Mouse (Mus musculus) left cerebral cortex, adult 2 months (tissue): Measurements from ENCODE around the gene Sct. TPM values are rescaled to one million over a fixed set of nuclear protein-coding genes. Genes with fewer than 3 reads are reported as not detected.
A peak's percentile ranks its signal among the peaks of the same experiment; 100 is the strongest.

Experiments
- DNase-seq, 2 experiments: peaks; one replicate each; pipeline ENCODE4 v3.0.0; 2021 to 2022; ENCODE audit warnings: low spot score in 2 of 2, mixed read lengths in 1 of 2; ENCODE audit errors: extremely low spot score in 1 of 2
- H3K27ac ChIP-seq: fragments of 200-600 bp; 2 replicates; pipeline ENCODE4 v1.8.1; 2022
- H3K4me3 ChIP-seq: fragments of 200-600 bp; 2 replicates; pipeline ENCODE4 v1.8.1; 2022
- CTCF ChIP-seq: fragments of 200-600 bp; IDR thresholded peaks from 2 replicates; pipeline ENCODE4 v1.8.1; 2022; ENCODE audit warnings: antibody characterized with exemption, mild to moderate bottlenecking, moderate library complexity
- intact Hi-C: fragments of 180-260 bp; cut with DNase I; formaldehyde crosslinking; loops from one replicate; pipeline ENCODE4 v1.15.1; 2025
- long read RNA-seq, 2 experiments: library from polyadenylated mRNA; stranded (forward); transcript quantifications; one replicate each; pipeline ENCODE4 v2.0.0; 2021; ENCODE audit warnings: borderline mapping rate in 2 of 2
- total RNA-seq, 2 experiments: library from RNA; stranded (reverse); gene quantifications; 2 replicates each; pipeline ENCODE4 v1.2.3; 2021

Gene Sct
- not detected for total RNA-seq
- long read RNA-seq, experiment 1 = 0 reads
- long read RNA-seq, experiment 2 = 0 reads

DNA sequence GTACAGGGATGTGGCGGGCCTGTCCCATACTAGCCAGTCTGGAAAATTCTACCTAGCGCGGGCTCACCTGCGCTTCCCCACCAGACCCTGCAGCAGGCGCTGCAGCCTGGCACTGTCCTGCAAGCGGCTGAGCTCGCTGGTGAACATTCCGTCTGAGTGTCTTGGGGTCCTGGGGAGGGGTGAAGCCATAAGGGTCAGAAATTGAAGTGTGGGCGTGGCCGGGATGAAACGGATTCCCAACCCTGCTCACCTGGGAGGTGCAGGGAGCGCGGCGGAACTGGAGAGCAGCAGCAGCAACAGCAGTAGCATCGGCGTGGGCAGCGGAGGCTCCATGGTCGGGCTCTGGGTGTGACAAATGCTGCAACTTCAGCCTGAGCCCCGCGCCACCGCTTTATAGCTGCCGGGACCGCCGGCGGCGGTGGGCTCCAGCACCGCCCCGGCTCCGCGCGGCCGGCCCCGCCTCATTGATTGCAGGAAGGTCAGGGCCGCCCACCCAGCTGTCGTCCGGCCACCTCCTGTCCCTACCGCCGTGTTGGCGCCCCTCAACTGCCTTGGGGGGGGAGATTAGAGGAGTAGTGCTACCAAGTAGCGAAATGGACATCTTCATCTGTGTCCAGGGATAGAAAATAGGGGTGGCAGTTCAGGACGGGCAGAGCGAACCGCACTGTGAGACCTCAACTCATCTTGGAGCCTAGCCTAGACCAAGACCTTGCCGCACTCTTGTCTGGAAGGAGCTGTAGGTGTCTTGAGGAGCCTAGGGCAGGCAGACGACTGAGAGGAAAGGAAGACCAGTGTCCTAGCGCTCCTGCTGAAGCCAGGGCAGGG lies at the start of gene Sct:
Gene Sct (minus strand): TSS at position 368 of the 825 bp plus-strand sequence.
- no peak within 1 kb of the TSS for H3K27ac ChIP-seq
- peak within 1 kb of the TSS; percentile 48 for H3K4me3 ChIP-seq
- no peak for DNase-seq
- peak; percentile 46 for TF ChIP-seq CTCF
- intact Hi-C loops = no loop called here

DNA sequence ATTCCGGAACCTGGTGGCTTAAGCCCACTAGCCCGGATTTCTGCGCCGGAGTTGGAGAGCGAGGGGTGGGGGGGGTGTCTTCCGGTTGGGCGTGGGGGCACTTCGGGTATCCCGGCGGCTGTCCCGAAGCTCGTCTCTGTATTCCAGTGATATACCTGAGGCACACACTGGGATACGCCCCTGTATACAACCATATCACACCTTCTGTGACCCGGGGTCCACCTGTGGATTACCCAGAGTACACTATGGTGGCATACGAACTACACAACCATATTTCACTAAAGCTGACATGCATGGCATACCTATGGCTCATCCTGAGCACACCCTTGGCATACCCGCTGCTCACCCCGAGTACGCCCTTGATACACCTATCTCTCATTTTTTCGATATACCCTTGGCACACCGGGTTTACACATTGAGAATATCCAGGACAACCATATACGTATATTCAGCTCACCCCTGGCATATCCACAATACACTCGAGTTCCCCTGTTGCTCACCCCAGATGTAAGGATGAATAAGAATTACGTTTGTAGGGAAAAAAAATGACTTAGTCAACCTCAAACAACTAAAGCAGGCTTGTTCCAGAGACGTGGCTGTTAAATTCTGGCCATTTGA lies 49.5 kb upstream of the Sct start:
- no peak for DNase-seq
- no peak for TF ChIP-seq CTCF
- Histone ChIP-seq H3K4me3 (peak overlapping the region; percentile 55), H3K27ac (peak overlapping the region; percentile 100)
- intact Hi-C loops = loop anchor here (5.0 kb wide), 1 partner anchor 64 kb away; the partner anchor contains the start of gene Taldo1

DNA sequence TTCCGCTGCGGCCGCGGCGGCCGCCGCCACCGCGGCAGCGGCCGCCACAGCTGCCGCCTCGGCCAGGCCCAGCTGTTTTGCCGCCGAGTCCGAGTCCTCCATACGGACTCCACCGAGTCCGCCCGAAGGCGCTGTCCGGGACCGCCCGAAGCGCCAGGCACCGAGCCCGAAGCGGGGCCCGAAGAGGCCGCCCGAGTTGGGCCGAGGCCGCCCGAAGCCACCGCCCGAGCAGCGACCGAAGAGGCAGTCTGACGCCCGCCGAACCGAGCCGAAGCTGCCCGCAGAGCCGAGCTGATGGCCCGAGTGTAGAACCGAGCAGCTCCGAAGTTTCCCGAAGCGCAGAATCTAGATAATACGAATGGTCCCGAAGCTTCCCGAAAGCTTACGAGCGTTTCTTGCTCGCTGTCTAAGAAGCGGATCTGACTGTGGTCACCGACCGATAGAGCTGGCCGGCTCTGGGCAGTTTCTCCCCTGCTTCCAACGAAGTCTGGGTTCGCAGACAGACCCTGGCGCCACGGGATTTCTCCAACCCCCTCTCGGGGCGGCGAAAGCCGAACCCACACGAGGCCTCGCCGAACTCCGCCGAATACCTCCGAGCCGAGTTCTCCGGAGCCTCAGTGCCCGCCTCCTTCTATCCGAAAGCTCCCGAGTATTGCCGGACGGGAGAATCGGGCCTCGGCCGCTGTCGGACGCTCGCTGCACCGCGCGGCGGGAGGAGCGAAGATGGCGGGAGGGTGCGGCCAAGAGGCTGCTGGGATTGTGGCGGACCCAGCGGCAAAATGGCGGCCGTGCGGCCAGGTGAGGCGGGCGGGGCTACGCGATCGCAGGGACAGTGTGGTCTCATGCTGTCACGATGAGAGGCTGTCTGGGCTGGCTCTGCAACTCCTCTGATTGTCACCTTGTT lies 48.8 kb upstream of the Sct start, which contains the start of the genes Deaf1 and Tmem80:
Gene Deaf1 (minus strand): TSS at position 222 of the 904 bp plus-strand sequence.
Gene Tmem80 (plus strand): TSS at position 271 of the 904 bp plus-strand sequence.
- no peak for TF ChIP-seq CTCF
- intact Hi-C loops = loop anchor here (5.0 kb wide), 1 partner anchor 65 kb away; the partner anchor contains the start of gene Taldo1
- peak within 1 kb of the TSS; percentile 100 for H3K27ac ChIP-seq

DNA sequence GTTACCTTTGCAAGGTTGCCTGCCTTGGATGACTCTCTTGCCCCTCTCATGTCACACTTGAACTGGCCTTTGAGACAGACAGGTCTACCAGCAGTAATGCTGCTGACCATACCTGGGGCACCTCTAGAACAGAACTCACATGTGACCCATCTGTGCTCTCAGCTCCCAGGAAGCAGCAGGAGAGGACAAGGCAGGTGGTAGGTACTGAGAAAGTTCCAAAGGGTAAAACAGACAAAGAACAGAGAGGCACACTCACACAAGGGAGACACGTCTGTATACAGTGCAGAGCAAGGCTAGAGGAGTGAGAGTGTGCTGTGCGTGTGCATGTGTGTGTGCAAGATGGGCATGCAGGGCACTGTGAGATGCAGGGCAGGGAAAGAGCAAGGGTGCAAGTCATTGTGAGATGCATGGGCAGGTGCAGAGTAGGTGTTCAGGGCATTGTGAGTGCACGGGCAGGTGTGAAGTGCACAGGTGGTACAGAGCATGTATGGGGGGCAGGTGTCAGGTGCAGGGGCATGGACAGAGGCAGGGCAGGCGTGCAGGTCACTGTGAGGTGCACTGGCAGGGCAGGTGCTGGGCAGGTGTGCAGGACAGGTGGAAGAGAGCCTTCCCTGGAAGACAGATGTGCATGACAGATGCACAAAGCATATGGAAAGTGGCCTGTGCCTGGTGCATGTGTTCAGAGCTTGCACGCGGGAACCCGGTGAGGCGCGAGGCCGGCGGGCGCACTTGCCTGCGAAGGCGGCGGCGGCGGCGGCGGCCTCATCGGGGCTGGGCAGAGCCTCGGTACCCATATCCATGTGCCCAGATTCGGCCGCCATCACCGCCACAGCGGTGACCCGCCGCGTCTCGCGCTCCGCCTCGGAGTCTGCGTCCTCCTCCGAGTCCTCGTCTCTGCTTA lies 47.9 kb upstream of the Sct start:
- Histone ChIP-seq H3K27ac (peak overlapping the region; percentile 100), H3K4me3 (peak overlapping the region; percentile 55)
- no peak for TF ChIP-seq CTCF
- intact Hi-C loops = loop anchor here (5.0 kb wide), 1 partner anchor 66 kb away; the partner anchor contains the start of gene Taldo1
- no peak for DNase-seq

More for the DNA sequence above, 48.8 kb upstream of the Sct start, which contains the start of the genes Deaf1 and Tmem80:
- peak within 1 kb of the TSS; percentile 55 for H3K4me3 ChIP-seq
- DNase-seq = peak; percentile 99 to 100

DNA sequence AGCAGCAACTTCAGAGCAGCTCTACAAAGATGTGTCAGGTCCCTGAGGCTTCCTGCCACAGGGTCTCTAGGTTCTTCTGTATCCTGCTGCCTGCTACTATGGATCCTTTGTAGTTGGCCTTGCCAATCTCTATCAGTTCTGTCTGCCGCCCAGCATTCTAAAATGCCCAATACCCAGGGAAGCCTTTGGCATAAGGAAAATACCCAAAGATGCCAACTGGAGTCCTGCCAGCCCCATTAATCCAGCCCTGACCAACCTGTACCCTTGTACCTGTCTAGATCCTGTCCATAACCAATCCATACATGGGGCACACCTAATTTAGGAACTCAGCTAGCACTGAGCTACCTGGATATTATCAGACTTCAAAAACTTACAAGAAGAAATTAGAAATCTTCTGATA lies 45.8 kb upstream of the Sct start:
- H3K4me3 ChIP-seq = no peak overlapping the region
- no peak for TF ChIP-seq CTCF
- H3K27ac ChIP-seq = no peak overlapping the region
- DNase-seq = no peak
- intact Hi-C loops = loop anchor here (5.0 kb wide), 1 partner anchor 68 kb away; the partner anchor contains the start of gene Taldo1

DNA sequence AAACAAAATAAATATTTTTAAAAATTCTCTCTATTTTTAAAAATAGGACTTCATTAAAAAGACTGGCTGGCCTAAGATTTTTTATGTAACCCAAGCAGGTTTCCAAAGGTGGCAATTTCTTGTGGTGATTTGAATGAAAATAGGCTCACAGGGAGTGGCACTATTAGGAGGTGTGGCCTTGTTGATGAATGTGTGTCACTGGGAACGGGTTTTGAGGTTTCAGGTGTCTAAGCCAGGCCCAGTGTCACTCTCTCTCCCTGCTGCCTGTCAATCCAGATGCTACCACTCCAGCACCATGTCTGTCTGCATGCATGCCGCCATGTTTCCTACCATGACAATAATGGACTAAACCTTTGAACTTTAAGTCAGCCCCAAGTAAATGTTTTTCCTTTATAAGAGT lies 40.5 kb upstream of the Sct start:
- no peak for DNase-seq
- TF ChIP-seq CTCF = no peak
- intact Hi-C loops = loop anchor here (5.0 kb wide), 1 partner anchor 72 kb away; no protein-coding TSS in a partner anchor
- H3K4me3 ChIP-seq = no peak overlapping the region
- H3K27ac ChIP-seq = no peak overlapping the region

DNA sequence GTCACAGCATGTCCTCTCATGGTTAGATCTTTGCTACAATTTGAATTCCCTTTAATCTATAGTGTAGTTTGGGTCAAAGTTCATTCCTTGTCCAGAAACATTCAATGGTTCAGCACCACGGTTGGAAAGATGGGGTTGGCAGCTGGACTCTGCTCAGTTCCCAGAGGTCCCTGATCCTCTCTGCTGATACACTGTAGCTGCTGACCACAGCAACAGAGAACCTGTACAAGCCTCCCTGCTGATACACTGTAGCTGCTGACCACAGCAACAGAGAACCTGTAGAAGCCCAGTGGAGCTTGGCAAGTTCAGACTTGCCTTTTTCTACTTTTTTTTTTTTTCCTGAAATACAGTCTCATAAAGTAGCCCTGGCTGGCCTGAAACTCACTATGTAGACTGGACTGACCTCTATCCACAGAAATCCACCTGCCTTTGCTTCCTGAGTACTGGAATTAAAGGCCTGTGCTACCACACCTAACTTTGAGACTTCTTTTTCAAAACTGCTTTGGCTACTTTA lies 38.7 kb upstream of the Sct start:
- no peak for DNase-seq
- no peak for TF ChIP-seq CTCF
- intact Hi-C loops = loop anchor here (5.0 kb wide), 1 partner anchor 70 kb away; no protein-coding TSS in a partner anchor

DNA sequence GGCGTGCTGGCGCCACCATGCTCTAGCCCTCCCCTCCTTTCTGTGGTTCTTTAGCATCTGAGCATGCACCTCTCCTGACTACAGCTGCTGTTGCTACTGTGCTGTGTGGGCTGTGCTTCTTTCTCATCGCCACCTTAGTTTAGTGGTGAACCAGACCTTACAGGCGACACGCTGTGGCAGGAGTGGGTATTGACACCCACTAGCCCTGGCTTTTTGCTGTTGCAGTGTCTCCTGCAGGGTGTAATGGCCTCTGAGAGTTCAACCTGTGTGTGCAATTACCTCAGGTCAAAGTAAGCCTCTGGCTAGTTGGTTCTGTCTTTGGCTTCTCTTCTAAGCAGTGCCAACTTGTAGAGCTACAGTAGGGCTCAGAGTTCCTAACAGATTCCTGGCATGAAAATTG lies 37.0 kb upstream of the Sct start:
- DNase-seq = peak; percentile 43 to 49
- H3K27ac ChIP-seq = no peak overlapping the region
- H3K4me3 ChIP-seq = no peak overlapping the region
- peak; percentile 61 for TF ChIP-seq CTCF
- intact Hi-C loops = loop anchor here (5.0 kb wide), 1 partner anchor 69 kb away; no protein-coding TSS in a partner anchor

More for the DNA sequence above, 38.7 kb upstream of the Sct start:
- no peak overlapping the region for H3K4me3 ChIP-seq
- H3K27ac ChIP-seq = no peak overlapping the region

DNA sequence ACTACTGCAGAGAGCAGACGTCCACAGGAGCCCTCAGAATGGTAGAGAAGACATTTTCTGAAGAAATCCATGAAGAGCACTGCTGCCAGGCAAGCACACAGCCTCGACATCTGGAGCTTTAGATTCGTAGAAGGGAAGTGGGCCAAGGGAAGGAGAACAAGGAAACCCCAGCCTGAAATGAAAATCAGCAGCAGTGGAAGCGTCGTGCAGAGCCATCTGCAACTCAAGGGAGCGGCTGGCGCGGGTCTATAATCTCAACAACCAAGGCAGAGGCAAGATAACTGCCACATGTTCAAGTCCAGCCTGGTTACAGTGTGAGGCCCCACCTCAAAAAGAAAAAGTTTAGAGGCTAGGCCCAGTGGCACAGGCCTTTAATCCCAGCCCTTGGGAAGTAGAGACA lies 36.1 kb upstream of the Sct start:
- intact Hi-C loops = loop anchor here (5.0 kb wide), 1 partner anchor 68 kb away; no protein-coding TSS in a partner anchor
- Histone ChIP-seq H3K27ac (no peak overlapping the region), H3K4me3 (no peak overlapping the region)
- DNase-seq = no peak
- no peak for TF ChIP-seq CTCF

DNA sequence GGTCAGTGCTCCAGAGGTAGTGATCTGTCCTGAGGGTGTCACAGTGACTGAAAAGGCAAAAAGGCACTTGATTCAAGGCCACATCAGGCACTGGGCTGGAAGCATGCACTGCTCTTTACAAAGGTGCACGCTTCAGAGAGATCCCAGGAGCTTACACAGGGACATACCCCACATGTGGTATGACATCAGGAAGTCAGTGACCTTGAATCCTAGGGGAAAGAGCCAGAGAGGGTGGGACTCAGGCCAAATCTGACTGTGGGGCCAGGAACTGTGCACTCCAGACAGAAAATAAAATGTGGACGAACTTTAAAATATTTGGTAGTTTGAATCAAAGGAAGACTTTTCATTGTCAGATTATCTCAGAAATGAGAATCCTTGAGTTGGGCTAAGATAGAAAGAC lies 35.5 kb upstream of the Sct start:
- DNase-seq = no peak
- H3K27ac ChIP-seq = no peak overlapping the region
- no peak overlapping the region for H3K4me3 ChIP-seq
- intact Hi-C loops = no loop called here
- no peak for TF ChIP-seq CTCF
